Mouse (Mus musculus): ENCODE results near the gene Birc2. TPM values are rescaled to one million over a fixed set of nuclear protein-coding genes. Genes with fewer than 3 reads are reported as not detected.

Birc2 gene
- total and polyA plus RNA-seq, 2 experiments from 2014 or later: 21.3 to 32.8 TPM

GRCm38 (mm10) chr9:7788411-7788810 lies 48.5 kb downstream of the Birc2 start:
- no peak for ATAC-seq (ENCODE audit: insufficient read depth, low read depth)
- no peaks in the 10 kb centered on the region for H3K4me1 ChIP-seq (ENCODE audit: control insufficient read depth, insufficient read depth)
- H3K36me3 ChIP-seq (replicated peaks; ENCODE audit: control insufficient read depth, insufficient read depth, low read length): peaks cover 46% of the 10 kb centered on the region

DNA sequence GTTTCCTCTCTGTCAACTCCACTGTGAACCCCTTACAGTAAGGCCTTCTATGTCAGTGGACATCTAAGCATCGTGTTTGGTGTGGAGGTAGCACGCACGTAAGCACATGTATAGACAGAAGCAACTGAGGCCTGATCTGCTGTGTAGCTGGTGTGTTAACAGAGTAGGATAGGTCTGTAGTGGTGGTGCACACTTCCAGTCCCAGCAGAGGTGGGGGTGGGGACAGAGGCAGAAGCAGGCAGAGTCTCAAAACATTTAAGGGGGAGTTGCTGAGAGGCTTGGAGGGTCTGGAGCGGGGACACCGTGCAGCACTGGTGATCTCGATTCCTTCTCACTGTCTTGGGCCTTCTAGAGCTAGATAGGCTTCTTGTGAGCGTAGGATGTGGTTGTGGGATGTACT lies 50.8 kb downstream of the Birc2 start:
- Histone ChIP-seq H3K36me3 (replicated peaks; ENCODE audit: control insufficient read depth, insufficient read depth, low read length) (peaks cover 41% of the 10 kb centered on the region), H3K4me3 (ENCODE audit: low read depth, low read length) (no peak overlapping the region), H3K9me3 (replicated peaks; ENCODE audit: control insufficient read depth, low read length) (no peaks in the 10 kb centered on the region), H3K27ac (ENCODE audit: low read depth) (no peak overlapping the region), H3K4me2 (ENCODE audit: low read depth, low read length) (no peak overlapping the region), H3K9ac (replicated peaks; ENCODE audit: low read depth, low read length) (no peak overlapping the region), H3K27me3 (ENCODE audit: control insufficient read depth, insufficient read depth, low read length) (no peaks in the 10 kb centered on the region), H3K4me1 (ENCODE audit: control insufficient read depth, insufficient read depth) (no peaks in the 10 kb centered on the region)
- ATAC-seq (ENCODE audit: insufficient read depth, low read depth): no peak
- no peak for DNase-seq (ENCODE audit: low spot score)
- WGBS: 89% methylated on average over 7 of the region's 7 CpGs
- no peak for TF ChIP-seq EP300 (IDR thresholded peaks at IDR 0.05; ENCODE audit: low read depth)
- no peak for TF ChIP-seq CTCF (IDR thresholded peaks at IDR 0.05; ENCODE audit: low read depth)

More at GRCm38 (mm10) chr9:7788411-7788810, 48.5 kb downstream of the Birc2 start:
- H3K9ac ChIP-seq (replicated peaks; ENCODE audit: low read depth, low read length): no peak overlapping the region
- no peak overlapping the region for H3K4me2 ChIP-seq (ENCODE audit: low read depth, low read length)
- no peaks in the 10 kb centered on the region for H3K9me3 ChIP-seq (replicated peaks; ENCODE audit: control insufficient read depth, low read length)
- H3K4me3 ChIP-seq (ENCODE audit: low read depth, low read length): no peak overlapping the region
- H3K27ac ChIP-seq (ENCODE audit: low read depth): no peak overlapping the region
- no peaks in the 10 kb centered on the region for H3K27me3 ChIP-seq (ENCODE audit: control insufficient read depth, insufficient read depth, low read length)
- no peak for TF ChIP-seq CTCF (IDR thresholded peaks at IDR 0.05; ENCODE audit: low read depth)
- 67% methylated on average over 6 of the region's 6 CpGs for WGBS
- no peak for DNase-seq (ENCODE audit: low spot score)

DNA sequence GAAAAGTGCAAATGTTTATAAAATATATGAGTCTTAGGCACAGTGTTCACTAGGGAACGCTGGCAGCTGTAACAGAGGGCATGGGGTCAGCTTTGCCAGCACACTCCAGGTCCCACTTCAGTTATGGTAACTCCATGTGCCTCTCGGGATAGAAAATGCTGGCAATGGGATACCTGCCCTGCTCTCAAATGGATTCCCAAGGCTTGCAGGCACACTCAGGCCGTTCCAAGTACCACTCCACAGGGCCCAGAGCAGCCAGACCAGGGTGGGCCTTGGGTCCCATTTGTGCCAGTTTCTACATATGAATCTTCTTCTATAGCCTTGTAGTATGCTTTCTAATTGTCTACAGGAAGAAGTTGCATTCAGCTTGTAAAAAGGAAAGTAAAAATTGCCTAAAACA lies 51.5 kb downstream of the Birc2 start:
- TF ChIP-seq CTCF (IDR thresholded peaks at IDR 0.05; ENCODE audit: low read depth): no peak
- TF ChIP-seq EP300 (IDR thresholded peaks at IDR 0.05; ENCODE audit: low read depth): no peak
- peaks cover 37% of the 10 kb centered on the region for H3K36me3 ChIP-seq (replicated peaks; ENCODE audit: control insufficient read depth, insufficient read depth, low read length)
- 89% methylated on average over 3 of the region's 3 CpGs for WGBS

DNA sequence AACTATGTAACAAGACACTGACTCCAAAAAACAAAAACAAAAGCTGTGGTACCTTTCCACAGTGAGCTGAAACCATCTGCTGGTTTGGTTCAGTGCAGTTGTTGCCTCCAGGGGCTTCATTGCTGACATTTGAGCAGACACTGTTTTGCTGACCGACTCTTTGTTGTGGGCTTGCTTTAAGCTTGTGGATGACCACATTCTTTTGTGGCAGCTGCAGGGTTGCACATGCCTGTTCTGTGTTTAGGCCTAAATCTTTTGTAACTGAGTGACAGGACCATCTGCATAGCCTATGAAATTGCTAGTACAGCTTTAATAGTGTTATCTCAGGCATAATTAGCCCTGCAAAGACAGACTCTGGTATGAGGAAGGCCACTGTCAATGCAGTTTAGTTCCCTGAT lies 52.2 kb downstream of the Birc2 start:
- H3K27ac ChIP-seq (ENCODE audit: low read depth): no peak overlapping the region
- no peak overlapping the region for H3K9ac ChIP-seq (replicated peaks; ENCODE audit: low read depth, low read length)
- WGBS: 29% methylated on average over 1 of the region's 1 CpGs
- no peak for ATAC-seq (ENCODE audit: insufficient read depth, low read depth)
- H3K4me1 ChIP-seq (ENCODE audit: control insufficient read depth, insufficient read depth): no peaks in the 10 kb centered on the region
- peaks cover 35% of the 10 kb centered on the region for H3K36me3 ChIP-seq (replicated peaks; ENCODE audit: control insufficient read depth, insufficient read depth, low read length)
- TF ChIP-seq EP300 (IDR thresholded peaks at IDR 0.05; ENCODE audit: low read depth) (no peak), CTCF (IDR thresholded peaks at IDR 0.05; ENCODE audit: low read depth) (no peak)
- H3K4me2 ChIP-seq (ENCODE audit: low read depth, low read length): no peak overlapping the region
- no peak for DNase-seq (ENCODE audit: low spot score)
- no peak overlapping the region for H3K4me3 ChIP-seq (ENCODE audit: low read depth, low read length)
- no peaks in the 10 kb centered on the region for H3K27me3 ChIP-seq (ENCODE audit: control insufficient read depth, insufficient read depth, low read length)
- no peaks in the 10 kb centered on the region for H3K9me3 ChIP-seq (replicated peaks; ENCODE audit: control insufficient read depth, low read length)

More for the DNA sequence above, 51.5 kb downstream of the Birc2 start:
- DNase-seq (ENCODE audit: low spot score) (no peak), ATAC-seq (ENCODE audit: insufficient read depth, low read depth) (no peak)
- Histone ChIP-seq H3K9me3 (replicated peaks; ENCODE audit: control insufficient read depth, low read length) (no peaks in the 10 kb centered on the region), H3K4me3 (ENCODE audit: low read depth, low read length) (no peak overlapping the region), H3K4me2 (ENCODE audit: low read depth, low read length) (no peak overlapping the region), H3K27me3 (ENCODE audit: control insufficient read depth, insufficient read depth, low read length) (no peaks in the 10 kb centered on the region), H3K27ac (ENCODE audit: low read depth) (no peak overlapping the region), H3K9ac (replicated peaks; ENCODE audit: low read depth, low read length) (no peak overlapping the region), H3K4me1 (ENCODE audit: control insufficient read depth, insufficient read depth) (no peaks in the 10 kb centered on the region)

DNA sequence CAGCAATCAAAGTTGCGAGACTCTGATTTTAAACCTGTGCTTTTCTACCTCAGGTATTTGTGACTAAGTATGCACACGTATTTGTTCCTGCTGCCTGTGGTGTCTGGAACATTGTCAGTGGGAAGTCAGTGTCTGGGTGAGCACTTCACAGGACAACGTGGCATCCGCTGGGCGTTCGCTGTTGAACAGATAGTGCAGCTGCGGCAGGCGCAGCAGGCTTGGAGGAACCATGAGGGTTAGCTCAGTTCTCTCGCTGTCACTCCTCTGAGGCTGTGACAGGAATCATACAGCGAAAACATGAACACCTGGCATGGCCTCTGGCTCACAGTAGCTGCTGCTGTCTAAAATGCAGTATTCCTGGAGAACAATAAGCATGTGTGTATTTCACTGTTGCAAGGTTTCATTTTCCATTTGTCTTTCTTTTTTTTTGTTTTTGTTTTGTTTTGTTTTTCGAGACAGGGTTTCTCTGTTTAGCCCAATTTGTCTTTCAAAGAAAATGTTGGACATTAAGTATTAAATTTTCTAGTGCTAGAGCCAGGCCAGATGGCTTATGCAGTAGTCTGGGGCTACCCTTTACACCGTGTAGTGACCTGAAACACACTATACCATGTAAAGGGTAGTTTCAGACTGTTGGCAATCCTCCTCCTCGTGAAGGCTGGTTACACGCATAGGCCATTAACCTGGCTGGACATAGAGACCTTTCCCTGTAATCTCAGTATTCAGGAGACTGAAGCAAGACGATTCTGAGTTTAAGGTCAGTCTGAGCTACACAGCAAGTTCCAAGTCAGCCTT lies 52.8 kb downstream of the Birc2 start:
- Histone ChIP-seq H3K27ac (ENCODE audit: low read depth) (peak overlapping the region; percentile 46), H3K36me3 (replicated peaks; ENCODE audit: control insufficient read depth, insufficient read depth, low read length) (peaks cover 38% of the 10 kb centered on the region), H3K9me3 (replicated peaks; ENCODE audit: control insufficient read depth, low read length) (no peaks in the 10 kb centered on the region), H3K9ac (replicated peaks; ENCODE audit: low read depth, low read length) (no peak overlapping the region), H3K4me3 (ENCODE audit: low read depth, low read length) (no peak overlapping the region), H3K4me1 (ENCODE audit: control insufficient read depth, insufficient read depth) (no peaks in the 10 kb centered on the region), H3K4me2 (ENCODE audit: low read depth, low read length) (no peak overlapping the region; the same call in 1 of the 2 replicates), H3K27me3 (ENCODE audit: control insufficient read depth, insufficient read depth, low read length) (no peaks in the 10 kb centered on the region)
- DNase-seq (ENCODE audit: low spot score) (peak; percentile 19), ATAC-seq (ENCODE audit: insufficient read depth, low read depth) (peak; percentile 49; the same call in 1 of the 2 replicates)
- WGBS: 62% methylated on average over 15 of the region's 15 CpGs
- TF ChIP-seq EP300 (IDR thresholded peaks at IDR 0.05; ENCODE audit: low read depth) (no peak), CTCF (IDR thresholded peaks at IDR 0.05; ENCODE audit: low read depth) (no peak)
